Mouse (Mus musculus) C2C12 (cell line): ENCODE measurements around the gene Cib1. TPM values are rescaled to one million over a fixed set of nuclear protein-coding genes. Genes with fewer than 3 reads are reported as not detected.
A peak's percentile ranks its signal among the peaks of the same experiment; 100 is the strongest.

ENCODE experiments used
- H3K27me3 ChIP-seq: one replicate; pipeline ENCODE4 v1.6.1; 2011; ENCODE audit not compliant: control insufficient read depth, insufficient read depth, insufficient read length
- H3K36me3 ChIP-seq: one replicate; pipeline ENCODE4 v1.6.1; 2011; ENCODE audit not compliant: control insufficient read depth, insufficient read depth
- H3K4me3 ChIP-seq: one replicate; pipeline ENCODE4 v1.5.1; 2011; ENCODE audit warnings: mild to moderate bottlenecking, control low read depth; ENCODE audit not compliant: poor library complexity, insufficient read depth, severe bottlenecking
- H3K79me2 ChIP-seq: one replicate; pipeline ENCODE4 v1.6.1; 2011; ENCODE audit not compliant: control insufficient read depth, insufficient read depth
- H3K79me3 ChIP-seq: one replicate; pipeline ENCODE4 v1.6.1; 2011; ENCODE audit warnings: low read depth, control low read depth
- H3ac ChIP-seq: one replicate; pipeline ENCODE3; 2011; ENCODE audit warnings: low read depth; ENCODE audit not compliant: control insufficient read depth, insufficient read length
- CEBPB ChIP-seq: IDR thresholded peaks from one replicate; pipeline ENCODE4 v1.6.1; 2011; ENCODE audit warnings: low read depth, mild to moderate bottlenecking, control low read depth, moderate library complexity
- CTCF ChIP-seq: IDR thresholded peaks from one replicate; pipeline ENCODE4 v1.5.1; 2011; ENCODE audit not compliant: control insufficient read depth, insufficient read depth, insufficient read length
- FOSL1 ChIP-seq: IDR thresholded peaks from one replicate; pipeline ENCODE4 v1.8.0; 2011; ENCODE audit warnings: mild to moderate bottlenecking, low read length; ENCODE audit not compliant: poor library complexity, insufficient read depth, severe bottlenecking
- MAX ChIP-seq: IDR thresholded peaks from one replicate; pipeline ENCODE4 v1.6.1; 2011; ENCODE audit warnings: mild to moderate bottlenecking, control low read depth
- MYOD1 ChIP-seq: IDR thresholded peaks from one replicate; pipeline ENCODE4 v1.6.1; 2011; ENCODE audit warnings: low read depth; ENCODE audit not compliant: control insufficient read depth, insufficient read length
- MYOG ChIP-seq: IDR thresholded peaks from one replicate; pipeline ENCODE4 v1.6.1; 2011; ENCODE audit not compliant: control insufficient read depth, insufficient read length; ENCODE audit errors: extremely low read depth
- USF1 ChIP-seq: IDR thresholded peaks from one replicate; pipeline ENCODE4 v1.6.1; 2011; ENCODE audit warnings: low read depth, mild to moderate bottlenecking, control low read depth, moderate library complexity
- polyA plus RNA-seq: library from polyadenylated mRNA; unstranded; fragments of >200 nt; fragmentation: generic; extraction: Trizol; gene quantifications from one replicate; pipeline ENCODE4 v1.2.1, GENCODE M21; 2012; ENCODE audit warnings: missing spikeins

The Cib1 gene
- polyA plus RNA-seq, 1 experiment: 131 TPM

GRCm38 (mm10) chr7:80261372-80261990 is 28.9 kb upstream of the Cib1 start:
- TF ChIP-seq MYOD1: no peak
- no peak for TF ChIP-seq USF1

DNA sequence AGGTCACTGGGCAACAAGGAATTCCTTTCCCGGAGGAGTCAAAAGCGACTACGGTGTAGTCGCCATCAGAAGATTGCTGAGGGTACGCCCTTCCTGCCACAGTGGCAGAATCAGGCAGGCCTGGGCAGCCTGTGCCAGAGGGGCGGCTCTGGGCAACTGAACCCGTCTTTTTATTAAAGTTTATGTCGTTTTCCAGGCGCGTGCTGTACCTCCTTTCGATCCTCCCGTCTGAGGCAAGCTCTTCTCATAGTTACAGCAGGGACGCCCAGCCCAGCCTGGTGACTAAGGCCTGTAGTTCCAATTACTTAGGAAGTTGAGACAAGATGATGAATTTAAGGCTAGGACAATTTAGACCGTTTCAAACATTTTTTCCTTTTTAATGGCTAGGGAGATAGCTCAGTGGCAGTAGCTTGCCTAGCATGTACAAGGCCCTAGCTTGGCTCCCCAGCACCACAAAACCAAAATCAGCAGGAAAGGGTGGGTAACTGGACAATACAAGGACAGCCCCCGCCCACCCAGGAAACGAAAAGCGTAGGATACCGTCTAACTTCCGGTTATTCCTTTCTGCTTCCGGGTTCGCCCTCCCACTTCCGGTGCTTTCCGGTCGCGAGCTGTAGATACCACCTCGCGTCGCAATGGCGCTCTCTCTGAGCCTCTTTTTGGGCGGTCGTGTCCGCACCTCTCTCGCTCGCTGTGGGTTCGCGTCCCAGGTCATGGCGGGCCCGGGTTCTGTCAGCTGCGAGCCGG is 28.2 kb upstream of the Cib1 start, which contains the start of gene Ngrn:
TSS of gene Ngrn (plus strand) at position 591 of the 747 bp plus-strand sequence.
- H3K4me3 ChIP-seq: peak within 1 kb of the TSS; percentile 69
- peaks cover 16% of the 10 kb centered on the region for H3K79me3 ChIP-seq
- H3ac ChIP-seq: peak within 1 kb of the TSS; percentile 92
- H3K36me3 ChIP-seq: peaks cover 18% of the 10 kb centered on the region
- no peaks in the 10 kb centered on the region for H3K27me3 ChIP-seq
- TF ChIP-seq CEBPB (no peak), MAX (no peak), MYOD1 (no peak), CTCF (no peak), USF1 (no peak), FOSL1 (no peak), MYOG (no peak)
- H3K79me2 ChIP-seq: peaks cover 34% of the 10 kb centered on the region

More at GRCm38 (mm10) chr7:80261372-80261990, 28.9 kb upstream of the Cib1 start:
- Histone ChIP-seq H3K27me3 (no peaks in the 10 kb centered on the region), H3K79me3 (peaks cover 16% of the 10 kb centered on the region), H3K4me3 (peak overlapping the region; percentile 69), H3K79me2 (peaks cover 34% of the 10 kb centered on the region), H3ac (peak overlapping the region; percentile 92), H3K36me3 (peaks cover 22% of the 10 kb centered on the region)

DNA sequence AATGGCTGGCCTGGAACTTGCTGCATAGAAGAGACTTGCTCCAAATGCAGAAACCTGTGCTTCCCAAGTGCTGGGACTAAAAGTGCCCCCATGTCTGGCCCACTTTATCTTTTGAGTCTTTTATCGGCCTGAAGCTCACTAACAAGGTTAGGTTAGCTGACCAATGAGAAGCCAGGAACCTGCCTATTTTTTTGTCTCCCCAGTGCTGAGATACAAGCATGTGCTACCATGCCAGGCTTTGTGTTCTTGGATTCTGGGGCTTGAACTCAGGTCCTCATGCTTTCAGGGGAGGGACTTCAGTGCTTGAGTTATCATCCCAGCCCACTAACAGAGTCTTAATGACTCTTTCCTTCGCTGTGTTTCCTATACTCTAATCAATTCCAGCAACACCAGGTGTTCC is 25.1 kb upstream of the Cib1 start:
- TF ChIP-seq FOSL1: no peak
- TF ChIP-seq CEBPB: no peak
- TF ChIP-seq MYOD1: no peak
- no peak for TF ChIP-seq CTCF
- TF ChIP-seq MYOG: no peak
- TF ChIP-seq USF1: no peak
- no peak for TF ChIP-seq MAX
- peaks cover 16% of the 10 kb centered on the region for H3K79me2 ChIP-seq
- H3K36me3 ChIP-seq: no peaks in the 10 kb centered on the region
- H3ac ChIP-seq: no peak overlapping the region
- H3K4me3 ChIP-seq: no peak overlapping the region
- H3K27me3 ChIP-seq: no peaks in the 10 kb centered on the region
- peaks cover 13% of the 10 kb centered on the region for H3K79me3 ChIP-seq

GRCm38 (mm10) chr7:80255981-80256380 is 23.4 kb upstream of the Cib1 start:
- H3K4me3 ChIP-seq: no peak overlapping the region
- H3ac ChIP-seq: no peak overlapping the region
- H3K27me3 ChIP-seq: no peaks in the 10 kb centered on the region
- no peaks in the 10 kb centered on the region for H3K79me3 ChIP-seq
- TF ChIP-seq CTCF (no peak), FOSL1 (no peak), USF1 (no peak), MAX (no peak), CEBPB (no peak), MYOD1 (no peak), MYOG (no peak)
- H3K36me3 ChIP-seq: no peaks in the 10 kb centered on the region
- H3K79me2 ChIP-seq: no peaks in the 10 kb centered on the region

DNA sequence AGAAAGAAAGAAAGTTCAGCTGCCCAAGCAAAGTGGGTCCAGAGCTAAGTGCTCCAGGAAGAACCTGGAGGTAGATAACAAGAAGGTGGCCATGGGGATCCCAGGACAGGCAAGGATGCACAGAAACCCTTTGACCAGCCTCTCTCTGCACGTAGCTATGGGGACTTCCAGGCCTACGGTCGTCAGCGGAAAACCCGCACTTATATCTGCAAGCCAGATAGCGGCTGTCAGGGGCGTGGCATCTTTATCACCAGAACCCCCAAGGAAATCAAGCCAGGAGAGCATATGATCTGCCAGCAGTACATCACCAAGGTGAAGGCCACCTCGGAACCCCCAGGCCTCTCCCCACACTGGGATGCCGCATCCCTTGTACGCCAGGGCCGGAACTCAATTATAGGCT is 20.3 kb upstream of the Cib1 start:
- no peak overlapping the region for H3ac ChIP-seq
- no peaks in the 10 kb centered on the region for H3K79me2 ChIP-seq
- no peaks in the 10 kb centered on the region for H3K79me3 ChIP-seq
- no peaks in the 10 kb centered on the region for H3K27me3 ChIP-seq
- no peak overlapping the region for H3K4me3 ChIP-seq
- no peak for TF ChIP-seq MYOD1
- TF ChIP-seq USF1: no peak
- TF ChIP-seq MAX: no peak
- TF ChIP-seq FOSL1: no peak
- no peak for TF ChIP-seq MYOG
- TF ChIP-seq CTCF: no peak
- no peak for TF ChIP-seq CEBPB
- H3K36me3 ChIP-seq: no peaks in the 10 kb centered on the region

GRCm38 (mm10) chr7:80252437-80252836 is 19.8 kb upstream of the Cib1 start:
- Histone ChIP-seq H3K36me3 (no peaks in the 10 kb centered on the region), H3K27me3 (no peaks in the 10 kb centered on the region), H3K79me3 (no peaks in the 10 kb centered on the region), H3K4me3 (no peak overlapping the region), H3K79me2 (no peaks in the 10 kb centered on the region), H3ac (no peak overlapping the region)
- TF ChIP-seq CEBPB (no peak), CTCF (no peak), MYOG (no peak), FOSL1 (no peak)
